10 mouse cellular contexts compared by ENCODE assay signal in the genomic region with DNA sequence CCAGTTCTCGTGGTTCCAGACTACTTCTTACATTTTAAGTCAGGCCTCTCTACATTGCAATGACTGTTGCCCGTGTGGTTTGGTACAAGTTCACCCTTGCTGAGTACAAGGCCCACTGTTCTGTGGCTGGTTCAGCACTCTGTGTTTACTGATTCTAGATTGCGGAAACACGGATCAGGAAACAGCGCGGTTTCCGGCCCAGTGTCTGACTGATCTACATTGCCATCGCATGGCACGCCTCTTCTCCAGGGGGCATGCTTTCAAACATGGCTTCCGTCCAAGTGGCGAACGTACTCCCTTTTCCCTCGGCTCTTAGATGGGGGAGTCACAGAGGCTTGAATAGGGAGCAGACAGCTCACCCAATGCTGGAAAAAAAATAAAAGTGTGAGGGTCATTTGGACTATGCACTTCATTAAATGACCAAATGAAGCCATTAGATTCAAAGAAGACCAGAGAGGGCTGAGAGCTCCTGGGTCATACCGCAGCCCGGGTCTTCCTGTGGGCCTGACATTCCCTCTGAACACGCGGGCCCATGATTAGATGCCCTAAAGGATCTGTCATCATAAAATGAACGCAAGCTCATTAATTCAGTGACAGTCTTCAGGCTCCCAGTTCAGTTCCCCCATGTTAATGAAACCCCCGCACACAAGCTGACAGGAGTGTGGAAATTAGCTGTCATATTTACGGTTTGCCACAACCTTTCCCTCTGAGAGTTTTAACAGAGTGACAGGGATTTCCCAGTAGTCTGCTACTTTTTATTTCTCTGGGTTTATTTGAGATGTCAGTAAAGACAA.
A peak's percentile ranks its signal among the peaks of the same experiment; 100 is the strongest.
DNase-seq lines count a peak whose midpoint lies in the region; ATAC-seq and TF ChIP-seq lines count a peak whose summit lies in the region.
"Had no signal": no experiment of that assay in that cellular context is flagged by ENCODE, and none has a peak within 500 bp of the region (broad histone marks: within the 10 kb centered on the region; RNA-seq: fewer than 3 reads in every experiment).

No protein-coding gene starts in this region.

- H3K27me3 ChIP-seq in neural tube, embryonic 11.5 days (ENCODE audit: control insufficient read depth, insufficient read depth, low read length), result no peaks in the 10 kb centered on the region
- no peaks in the 10 kb centered on the region for H3K27me3 ChIP-seq in neural tube, embryonic 12.5 days (replicated peaks)
- no peaks in the 10 kb centered on the region for H3K27me3 ChIP-seq in cerebellum, adult 2 months (ENCODE audit: control insufficient read depth, insufficient read depth, low read length)
- H3K27me3 ChIP-seq: heart, embryonic 13.5 days; limb, embryonic 12.5 days had no signal

- H3K4me3 ChIP-seq in neural tube, embryonic 11.5 days (ENCODE audit: low read depth, low read length), result no peak overlapping the region
- H3K4me3 ChIP-seq in neural tube, embryonic 12.5 days, result no peak overlapping the region
- no peak overlapping the region for H3K4me3 ChIP-seq in cerebellum, adult 2 months (replicated peaks; ENCODE audit: insufficient read depth, low read depth, low read length)
- H3K4me3 ChIP-seq: heart, embryonic 13.5 days; limb, embryonic 12.5 days had no signal

- no peak for DNase-seq in neural tube, embryonic 11.5 days (ENCODE audit: low spot score)
- no peak for DNase-seq in neural tube, embryonic 10.5 days (ENCODE audit: extremely low spot score, low spot score)
- peak; percentile 17 for DNase-seq in c-Kit-positive CD71-negative TER-119-negative erythroid progenitor cells, embryonic 14.5 days (ENCODE audit: low read depth)
- DNase-seq in kidney, postnatal 10 days, result peak; percentile 71
- no peak for DNase-seq in c-Kit-positive CD71-positive TER-119-positive erythroid progenitor cells, embryonic 14.5 days (ENCODE audit: low spot score)
- DNase-seq in left cerebral cortex, postnatal 14 days (ENCODE audit: low spot score in 2 of 2), result no peak
- no peak for DNase-seq in cerebellum, adult 2 months

- H3K9ac ChIP-seq in neural tube, embryonic 11.5 days (ENCODE audit: low read length), result no peak overlapping the region
- no peak overlapping the region for H3K9ac ChIP-seq in neural tube, embryonic 12.5 days
- H3K9ac ChIP-seq: heart, embryonic 13.5 days; limb, embryonic 12.5 days had no signal

- H3K4me2 ChIP-seq in neural tube, embryonic 11.5 days (ENCODE audit: low read depth), result no peak overlapping the region
- H3K4me2 ChIP-seq in neural tube, embryonic 12.5 days (replicated peaks), result no peak overlapping the region
- H3K4me2 ChIP-seq: heart, embryonic 13.5 days; limb, embryonic 12.5 days had no signal

- WGBS in neural tube, embryonic 11.5 days, result 85% methylated on average over 20 of the region's 20 CpGs
- WGBS in neural tube, embryonic 12.5 days, result 71% methylated on average over 20 of the region's 20 CpGs
- WGBS in cerebellum, adult 2 months, result 88% methylated on average over 20 of the region's 20 CpGs

- no peak overlapping the region for H3K27ac ChIP-seq in neural tube, embryonic 11.5 days (ENCODE audit: low read depth, low read length)
- no peak overlapping the region for H3K27ac ChIP-seq in neural tube, embryonic 12.5 days
- no peak overlapping the region for H3K27ac ChIP-seq in cerebellum, adult 2 months (ENCODE audit: insufficient read depth, low read length)
- H3K27ac ChIP-seq: heart, embryonic 13.5 days; limb, embryonic 12.5 days had no signal

- ATAC-seq in neural tube, embryonic 11.5 days (ENCODE audit: insufficient read depth, low FRiP score, low TSS enrichment), result 0 out of 2 replicates have a peak, but pooled peaks have one; percentile 9
- ATAC-seq in neural tube, embryonic 12.5 days (ENCODE audit: low FRiP score, low read depth), result peak; percentile 59; the same call in 1 of the 2 replicates

- H3K4me1 ChIP-seq in neural tube, embryonic 11.5 days (ENCODE audit: control insufficient read depth, insufficient read depth, low read length), result no peaks in the 10 kb centered on the region; the same call in 1 of the 2 replicates
- peaks cover 20% of the 10 kb centered on the region; the same call in 1 of the 2 replicates for H3K4me1 ChIP-seq in neural tube, embryonic 12.5 days
- no peaks in the 10 kb centered on the region; the same call in 1 of the 2 replicates for H3K4me1 ChIP-seq in cerebellum, adult 2 months (ENCODE audit: control insufficient read depth, insufficient read depth, low read length)
- H3K4me1 ChIP-seq: heart, embryonic 13.5 days had no signal

- TF ChIP-seq POLR2A in cerebellum, adult 2 months (IDR thresholded peaks at IDR 0.05; ENCODE audit: borderline replicate concordance, insufficient read depth, low read length), result no peak

- H3K36me3 ChIP-seq in neural tube, embryonic 11.5 days (ENCODE audit: control insufficient read depth, insufficient read depth, low read length), result no peaks in the 10 kb centered on the region
- no peaks in the 10 kb centered on the region for H3K36me3 ChIP-seq in neural tube, embryonic 12.5 days
- H3K36me3 ChIP-seq: heart, embryonic 13.5 days; limb, embryonic 12.5 days had no signal

- no peak for TF ChIP-seq CTCF in cerebellum, adult 2 months (IDR thresholded peaks at IDR 0.05; ENCODE audit: borderline replicate concordance, insufficient read depth, low read depth, low read length)

- intact Hi-C loops in left cerebral cortex, postnatal 14 days (cut with DNase I), result loop anchor here (10.0 kb wide), 1 partner anchor 152 kb away; no protein-coding TSS in a partner anchor

- no peaks in the 10 kb centered on the region for H3K9me3 ChIP-seq in neural tube, embryonic 11.5 days (ENCODE audit: control insufficient read depth, low read length)
- no peaks in the 10 kb centered on the region for H3K9me3 ChIP-seq in neural tube, embryonic 12.5 days
- H3K9me3 ChIP-seq: heart, embryonic 13.5 days; limb, embryonic 12.5 days had no signal

Comparison
In these comparisons a context has a peak if more than half of its experiments do, and no peak if none do; other contexts are left out.
1. DNase-seq: peak in c-Kit-positive CD71-negative TER-119-negative erythroid progenitor cells, embryonic 14.5 days (single experiment) and kidney, postnatal 10 days (single experiment); none in neural tube, embryonic 11.5 days (single experiment), neural tube, embryonic 10.5 days (single experiment), c-Kit-positive CD71-positive TER-119-positive erythroid progenitor cells, embryonic 14.5 days (single experiment), left cerebral cortex, postnatal 14 days (0 of 2) and cerebellum, adult 2 months (0 of 2).